Mouse (Mus musculus) lung, postnatal 0 days (tissue): Measurements from ENCODE around the gene Thap4. TPM values are rescaled to one million over a fixed set of nuclear protein-coding genes. Genes with fewer than 3 reads are reported as not detected.
"Not testable (repeated sequence)": the region's sequence is repeated elsewhere in the genome, so short reads cannot be mapped to it uniquely, and the experiment has no call there.

Experiments used
- ATAC-seq: fragments of 200-750 bp; cut with Nextera tagmentation; 2 replicates; pipeline ENCODE4 v1.8.0; 2017; ENCODE audit warnings: moderate library complexity
- DNase-seq: peaks from one replicate; pipeline ENCODE4 v3.0.0-alpha.2; 2016; ENCODE audit warnings: low spot score
- H3K27ac ChIP-seq: fragments of 300-500 bp; sonication (generic); 2 replicates; pipeline ENCODE4 v1.5.1; 2014; ENCODE audit warnings: antibody characterized with exemption, mild to moderate bottlenecking, low read length, mixed read lengths
- H3K27me3 ChIP-seq: fragments of 300-500 bp; sonication (generic); replicated peaks from 2 replicates; pipeline ENCODE4 v1.6.1; 2014; ENCODE audit warnings: low read length, mixed read lengths; ENCODE audit not compliant: insufficient read depth
- H3K36me3 ChIP-seq: fragments of 300-500 bp; sonication (generic); 2 replicates; pipeline ENCODE4 v1.6.1; 2014; ENCODE audit warnings: low read length, mixed read lengths; ENCODE audit not compliant: insufficient read depth
- H3K4me1 ChIP-seq: fragments of 300-500 bp; sonication (generic); 2 replicates; pipeline ENCODE4 v1.6.1; 2014; ENCODE audit warnings: antibody characterized with exemption, low read depth, low read length, mixed read lengths; ENCODE audit not compliant: insufficient read depth
- H3K4me2 ChIP-seq: fragments of 300-500 bp; sonication (generic); replicated peaks from 2 replicates; pipeline ENCODE4 v1.6.1; 2014; ENCODE audit warnings: low read depth, mild to moderate bottlenecking, low read length, moderate library complexity, mixed read lengths
- H3K4me3 ChIP-seq: fragments of 300-500 bp; sonication (generic); 2 replicates; pipeline ENCODE4 v1.5.1; 2014; ENCODE audit warnings: low read depth, low read length
- H3K9ac ChIP-seq: fragments of 300-500 bp; sonication (generic); replicated peaks from 2 replicates; pipeline ENCODE4 v1.6.1; 2014; ENCODE audit warnings: low read depth, mild to moderate bottlenecking
- H3K9me3 ChIP-seq: fragments of 300-500 bp; sonication (generic); 2 replicates; pipeline ENCODE4 v1.6.1; 2016; ENCODE audit warnings: low read length, mixed read lengths
- CTCF ChIP-seq: IDR thresholded peaks from 2 replicates; pipeline ENCODE4 v1.5.1; 2016; ENCODE audit warnings: antibody characterized with exemption, mild to moderate bottlenecking
- EP300 ChIP-seq: IDR thresholded peaks from 2 replicates; pipeline ENCODE4 v1.6.1; 2016; ENCODE audit warnings: antibody characterized with exemption, mild to moderate bottlenecking, control low read depth
- WGBS: fragments of 180-500 bp; shearing (Covaris S2); extraction: QIAGEN DNeasy Blood & Tissue Kit; methylation state at CpG from one replicate; pipeline ENCODE4 v1.1.7; 2014; 5-methylcytosine and 5-hydroxymethylcytosine counted together
- polyA plus RNA-seq: library from polyadenylated mRNA; unstranded; fragments of >200 nt; fragmentation: Nextera tagmentation; extraction: Ambion mirVana; gene quantifications from 2 replicates; pipeline ENCODE4 v1.2.1, GENCODE M21; 2015

The Thap4 gene
- polyA plus RNA-seq, 1 experiment from 2014 or later = 34.4 TPM

DNA sequence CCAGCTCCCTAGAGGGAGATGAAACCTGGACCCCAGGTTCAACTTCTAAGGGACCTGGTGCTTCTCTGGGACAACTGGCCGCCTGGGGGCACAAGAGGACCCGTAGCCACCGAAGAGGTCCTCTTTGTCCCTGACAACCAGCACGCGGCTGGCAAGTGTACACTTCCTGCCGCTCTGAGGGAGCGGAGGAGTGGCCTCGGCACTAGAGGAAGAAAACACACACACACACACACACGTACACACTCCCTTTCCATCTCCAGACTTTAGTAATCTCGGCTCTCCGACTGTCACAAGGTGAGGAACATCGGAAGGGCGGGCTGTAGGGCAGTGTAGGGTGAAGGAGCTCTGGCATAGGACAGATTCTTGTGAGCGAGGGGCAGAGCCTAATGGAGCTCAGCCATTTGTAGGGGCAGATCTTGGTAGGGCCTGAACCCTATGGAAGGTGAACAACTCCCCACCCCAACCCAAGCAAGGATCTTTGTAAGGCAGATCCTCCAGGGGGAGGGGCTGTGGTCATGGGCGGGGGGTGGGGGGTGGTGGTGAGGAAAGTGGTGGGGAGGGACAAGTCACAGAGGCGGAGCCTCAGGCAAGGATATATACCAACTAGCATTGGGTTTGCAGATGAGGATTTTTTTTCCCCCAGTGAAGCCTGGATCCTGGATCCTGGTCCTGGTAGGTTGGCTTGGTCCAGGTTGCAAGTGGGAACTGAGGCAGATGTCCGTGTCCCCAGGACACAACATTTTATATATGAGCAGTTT, 85.7 kb downstream of the Thap4 start:
- no peaks in the 10 kb centered on the region for H3K9me3 ChIP-seq
- H3K4me2 ChIP-seq = peak overlapping the region; percentile 67
- peak overlapping the region; percentile 37 for H3K4me3 ChIP-seq
- H3K27ac ChIP-seq = peak overlapping the region; percentile 73
- DNase-seq = peak; percentile 96
- peak; percentile 93 for ATAC-seq
- TF ChIP-seq EP300 (no peak), CTCF (peak; percentile 94)
- H3K27me3 ChIP-seq = no peaks in the 10 kb centered on the region
- H3K4me1 ChIP-seq = peaks cover 10% of the 10 kb centered on the region; the same call in 1 of the 2 replicates
- H3K9ac ChIP-seq = no peak overlapping the region; the same call in 1 of the 2 replicates
- 7% methylated on average over 17 of the region's 17 CpGs for WGBS
- no peaks in the 10 kb centered on the region for H3K36me3 ChIP-seq

DNA sequence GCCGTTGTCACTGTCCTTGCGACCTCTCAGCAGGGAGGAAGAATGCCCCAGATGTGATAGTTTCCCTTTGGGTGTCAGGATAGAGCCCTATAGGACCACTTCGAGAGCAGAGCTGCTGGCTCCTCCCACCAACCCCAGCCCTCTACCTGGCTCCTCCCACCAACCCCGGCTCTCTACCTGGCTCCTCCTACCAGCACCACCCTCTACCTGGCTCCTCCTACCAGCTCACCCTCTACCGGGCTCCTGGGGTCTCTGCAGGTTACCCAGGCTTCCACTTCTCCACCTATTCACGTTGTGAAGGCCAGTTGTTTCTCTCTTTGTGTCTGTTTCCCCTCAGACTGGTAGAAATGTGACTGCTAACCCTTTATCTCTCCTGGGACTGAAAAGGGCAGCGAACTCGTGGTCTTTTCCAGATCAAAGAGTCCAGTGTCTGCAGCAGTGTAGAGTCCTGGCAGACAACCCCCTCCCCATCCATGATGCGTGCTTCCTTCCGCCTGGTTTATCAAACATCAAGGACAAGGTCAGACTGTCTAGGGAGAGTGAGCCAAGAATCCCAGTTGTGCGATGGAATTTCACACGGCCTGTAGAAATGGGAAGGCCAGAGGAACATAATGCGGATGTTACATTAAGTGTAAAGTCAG, 86.8 kb downstream of the Thap4 start:
- Histone ChIP-seq H3K27ac (peak overlapping the region; percentile 73; the same call in 1 of the 2 replicates), H3K27me3 (no peaks in the 10 kb centered on the region), H3K36me3 (no peaks in the 10 kb centered on the region), H3K4me3 (no peak overlapping the region), H3K4me2 (no peak overlapping the region), H3K9me3 (no peaks in the 10 kb centered on the region), H3K4me1 (peaks cover 10% of the 10 kb centered on the region; the same call in 1 of the 2 replicates), H3K9ac (no peak overlapping the region)
- peak; percentile 55 for DNase-seq
- TF ChIP-seq CTCF (peak; percentile 5; the same call in 1 of the 2 replicates), EP300 (no peak)
- peak; percentile 23; the same call in 1 of the 2 replicates for ATAC-seq
- 17% methylated on average over 13 of the region's 13 CpGs for WGBS

DNA sequence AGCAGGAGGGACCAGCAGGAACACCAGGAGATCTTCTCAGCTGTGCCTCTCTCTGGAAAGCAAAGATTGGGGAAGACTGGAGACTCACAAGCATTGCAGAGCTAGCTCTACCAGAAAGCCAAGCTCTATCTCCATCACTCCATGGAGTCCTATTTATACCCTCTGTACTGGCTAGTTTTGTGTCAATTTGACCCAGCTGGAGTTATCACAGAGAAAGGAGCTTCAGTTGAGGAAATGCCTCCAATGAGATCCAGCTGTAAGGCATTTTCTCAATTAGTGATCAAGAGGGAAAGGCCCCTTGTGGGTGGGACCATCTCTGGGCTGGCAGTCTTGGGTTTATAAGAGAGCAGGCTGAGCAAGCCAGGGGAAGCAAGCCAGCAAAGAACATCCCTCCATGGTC, 96.1 kb downstream of the Thap4 start, which contains the start of gene Stk25:
Gene Stk25 (minus strand): TSS at position 101 of the 400 bp plus-strand sequence.
- ATAC-seq, H3K4me2 ChIP-seq, H3K4me1 ChIP-seq, H3K27me3 ChIP-seq, H3K36me3 ChIP-seq, H3K27ac ChIP-seq, H3K4me3 ChIP-seq, H3K9me3 ChIP-seq, H3K9ac ChIP-seq, DNase-seq: not testable (repeated sequence)

DNA sequence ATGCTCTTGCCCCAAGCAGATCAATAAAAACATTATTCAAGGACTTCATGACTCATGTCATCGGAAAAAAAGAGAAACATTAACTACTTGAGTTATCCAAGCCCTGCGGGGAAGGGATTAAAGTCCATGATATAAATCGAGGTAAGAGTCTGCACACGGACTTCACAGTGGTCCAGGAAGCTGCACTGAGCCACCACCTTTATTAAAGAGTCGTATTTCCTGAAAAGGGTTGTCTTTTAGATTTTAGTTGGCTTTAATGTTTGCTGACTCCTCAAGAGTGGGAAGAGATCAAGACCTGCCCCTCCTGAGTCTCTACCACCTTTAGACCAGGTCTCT, 97.7 kb downstream of the Thap4 start:
- no peaks in the 10 kb centered on the region for H3K27me3 ChIP-seq
- DNase-seq (no peak), ATAC-seq (no peak)
- TF ChIP-seq EP300 (no peak), CTCF (no peak)
- H3K9me3 ChIP-seq = no peaks in the 10 kb centered on the region
- H3K4me1 ChIP-seq = no peaks in the 10 kb centered on the region
- no peaks in the 10 kb centered on the region for H3K36me3 ChIP-seq
- H3K4me2 ChIP-seq = no peak overlapping the region
- no peak overlapping the region for H3K9ac ChIP-seq
- no peak overlapping the region for H3K4me3 ChIP-seq
- 68% methylated on average over 5 of the region's 5 CpGs for WGBS
- no peak overlapping the region for H3K27ac ChIP-seq

DNA sequence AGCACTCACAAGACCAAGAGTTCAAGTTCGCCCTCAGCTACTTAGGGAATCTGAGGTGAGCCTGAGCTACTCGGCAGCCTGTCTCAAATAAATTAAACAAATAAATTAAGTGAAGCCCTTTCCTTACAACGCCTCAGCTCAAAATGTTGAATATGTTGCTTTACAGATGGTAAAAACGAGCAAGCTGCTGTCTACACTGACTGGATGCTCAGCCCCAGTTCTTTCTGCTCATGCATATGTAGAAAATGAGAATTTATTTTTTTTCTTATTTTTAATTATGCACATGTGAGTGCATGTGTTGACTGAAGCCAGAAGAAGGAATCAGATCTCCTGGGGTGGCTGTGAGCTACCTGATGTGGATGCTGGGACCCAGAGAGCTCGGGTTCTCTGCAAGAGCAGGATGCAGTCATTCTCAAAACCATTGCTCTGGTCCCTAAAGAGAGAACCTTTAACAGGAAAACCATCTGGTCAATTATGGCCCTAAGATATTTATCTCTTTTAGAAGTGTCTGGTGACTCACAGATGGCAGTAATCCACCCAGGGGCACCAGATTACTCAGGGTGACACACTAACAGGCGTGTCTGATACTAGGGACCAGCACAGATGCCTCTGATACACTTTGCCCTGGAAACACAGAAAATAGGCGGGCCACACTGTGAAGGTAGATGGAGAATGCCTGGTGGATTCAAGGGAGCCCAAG, 98.2 kb downstream of the Thap4 start:
- no peak overlapping the region for H3K4me3 ChIP-seq
- H3K9me3 ChIP-seq = no peaks in the 10 kb centered on the region
- no peaks in the 10 kb centered on the region for H3K36me3 ChIP-seq
- ATAC-seq (no peak), DNase-seq (no peak)
- no peak overlapping the region for H3K4me2 ChIP-seq
- 58% methylated on average over 7 of the region's 7 CpGs for WGBS
- no peaks in the 10 kb centered on the region for H3K4me1 ChIP-seq
- TF ChIP-seq CTCF (no peak), EP300 (no peak)
- no peak overlapping the region for H3K9ac ChIP-seq
- no peaks in the 10 kb centered on the region for H3K27me3 ChIP-seq
- H3K27ac ChIP-seq = no peak overlapping the region

DNA sequence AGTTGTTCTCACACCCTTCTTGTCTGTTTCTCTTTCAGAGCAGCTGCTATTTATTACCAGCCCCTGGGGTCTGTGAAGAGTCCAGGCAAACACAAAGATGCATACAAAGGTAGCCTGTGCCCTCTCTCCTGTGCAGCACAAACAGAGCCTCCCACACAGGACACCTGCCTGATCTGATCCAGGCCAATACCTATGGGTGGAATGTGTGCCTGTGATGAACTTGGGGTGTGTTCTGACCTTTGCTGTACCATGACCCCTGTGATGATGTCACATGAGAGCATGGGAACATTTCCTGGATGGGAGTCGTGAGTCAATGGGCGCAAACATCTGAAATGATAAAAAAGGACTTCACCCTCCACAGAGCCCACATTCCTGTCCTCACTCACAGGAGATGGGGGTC, 99.9 kb downstream of the Thap4 start:
- Histone ChIP-seq H3K27me3 (no peaks in the 10 kb centered on the region), H3K9me3 (no peaks in the 10 kb centered on the region), H3K36me3 (no peaks in the 10 kb centered on the region), H3K4me3 (no peak overlapping the region), H3K4me2 (no peak overlapping the region), H3K27ac (no peak overlapping the region), H3K4me1 (no peaks in the 10 kb centered on the region), H3K9ac (no peak overlapping the region)
- DNase-seq = no peak
- no peak for ATAC-seq
- 52% methylated on average over 2 of the region's 2 CpGs for WGBS
- TF ChIP-seq EP300 (no peak), CTCF (no peak)
